Mouse (Mus musculus) erythroid progenitor cell, adult 5-6 weeks (primary cell): ENCODE results near the gene Tnni3k. TPM values are rescaled to one million over a fixed set of nuclear protein-coding genes. Genes with fewer than 3 reads are reported as not detected.

Experiments
- ATAC-seq: replicated peaks from 2 replicates; pipeline ENCODE4 v1.8.0; 2016; ENCODE audit warnings: moderate number of reproducible peaks, mild to moderate bottlenecking, moderate TSS enrichment, inconsistent platforms; ENCODE audit not compliant: poor library complexity, low FRiP score, severe bottlenecking
- total RNA-seq, 2 experiments: library from RNA; stranded (forward) in 1 of 2; stranded (reverse) in 1 of 2; fragments of 150-400 nt in 1 of 2; fragments of 186-747, 209-891 nt in 1 of 2; gene quantifications; 2 replicates each; pipeline versions ENCODE4 v1.2.3 to v1.2.4; 2015 to 2017; ENCODE audit warnings: low replicate concordance in 2 of 2

Gene Tnni3k
- total RNA-seq, 2 experiments from 2014 or later, result not detected

DNA sequence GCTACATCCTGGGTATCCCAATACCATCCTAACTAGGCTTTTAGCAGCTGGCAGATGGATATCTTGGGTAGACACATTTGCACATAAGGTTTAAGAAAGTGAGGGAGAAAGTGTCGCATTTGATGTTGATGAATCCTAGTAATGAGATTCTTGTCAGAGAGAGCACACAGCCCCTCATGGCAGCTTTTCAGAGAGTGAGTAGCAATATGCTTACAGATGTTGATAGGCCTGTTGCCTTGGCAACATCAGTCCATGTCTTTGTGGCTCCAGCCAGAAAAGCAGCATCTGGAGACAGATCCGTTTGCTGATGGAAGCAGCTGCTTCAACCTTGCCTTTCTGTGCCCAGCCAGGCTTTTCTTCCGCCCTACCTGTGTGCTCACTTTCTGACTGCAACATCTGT lies 93.9 kb downstream of the Tnni3k start:
- ATAC-seq, result no peak

DNA sequence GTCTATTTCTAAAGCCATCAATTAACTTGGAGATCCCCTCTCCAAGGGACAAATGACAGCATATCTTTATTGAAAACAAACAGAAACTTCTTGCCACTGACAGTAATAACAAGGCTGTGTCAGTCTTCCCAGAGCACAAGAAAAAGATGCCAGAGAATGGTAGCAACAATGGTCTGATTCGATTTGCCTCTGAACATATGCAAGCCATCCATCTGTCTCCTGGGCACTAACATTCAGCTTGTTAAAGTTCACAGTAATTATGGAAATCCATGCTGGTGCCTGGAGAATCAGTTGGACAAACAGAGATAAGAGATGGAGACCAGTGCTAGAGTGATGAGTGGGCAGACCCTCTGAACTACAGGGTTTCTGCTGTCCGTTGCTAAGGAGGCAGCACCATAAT lies 102.1 kb downstream of the Tnni3k start:
- no peak for ATAC-seq

DNA sequence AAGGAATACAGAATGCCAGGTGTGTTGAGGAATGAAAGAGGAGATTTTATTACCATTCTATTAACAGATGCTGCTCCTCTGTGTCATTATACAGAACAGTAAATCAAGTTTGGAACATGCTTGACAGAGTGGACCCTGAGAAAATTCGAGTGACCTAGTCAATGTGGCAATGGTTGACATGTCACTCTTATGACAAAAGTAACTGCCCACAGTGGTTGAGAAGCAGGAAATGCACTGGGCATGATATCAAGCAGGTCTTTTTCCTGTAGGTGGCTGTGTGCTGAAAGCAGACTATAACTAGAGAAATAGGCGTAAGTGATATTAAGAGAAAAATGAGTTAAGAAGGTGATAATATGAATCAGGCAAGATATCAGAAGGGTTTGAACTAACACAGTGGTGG lies 105.7 kb downstream of the Tnni3k start:
- no peak for ATAC-seq

DNA sequence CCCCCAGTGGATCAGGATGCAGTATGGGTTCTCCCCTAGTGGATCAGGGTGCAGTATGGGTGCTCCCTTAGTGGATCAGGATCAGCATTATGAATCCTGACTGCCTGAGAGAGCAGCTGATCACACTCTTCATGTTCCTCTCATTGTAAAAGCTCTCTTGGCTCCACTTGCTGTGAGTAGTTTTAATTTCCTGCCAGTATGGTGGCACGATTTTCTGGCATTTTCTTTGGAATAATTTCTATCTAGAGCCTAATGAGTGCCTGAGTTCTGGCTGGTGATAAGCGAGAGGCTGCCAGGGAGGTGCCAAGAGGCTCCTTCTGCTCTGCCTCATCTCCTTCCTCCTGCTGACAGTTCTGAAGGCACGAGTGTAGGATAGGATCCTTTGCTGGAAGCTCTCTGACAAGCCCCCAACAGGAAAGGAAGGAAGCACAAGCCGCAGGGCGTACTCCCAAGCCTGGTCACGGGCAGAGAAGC lies 109.5 kb downstream of the Tnni3k start:
- no peak for ATAC-seq

DNA sequence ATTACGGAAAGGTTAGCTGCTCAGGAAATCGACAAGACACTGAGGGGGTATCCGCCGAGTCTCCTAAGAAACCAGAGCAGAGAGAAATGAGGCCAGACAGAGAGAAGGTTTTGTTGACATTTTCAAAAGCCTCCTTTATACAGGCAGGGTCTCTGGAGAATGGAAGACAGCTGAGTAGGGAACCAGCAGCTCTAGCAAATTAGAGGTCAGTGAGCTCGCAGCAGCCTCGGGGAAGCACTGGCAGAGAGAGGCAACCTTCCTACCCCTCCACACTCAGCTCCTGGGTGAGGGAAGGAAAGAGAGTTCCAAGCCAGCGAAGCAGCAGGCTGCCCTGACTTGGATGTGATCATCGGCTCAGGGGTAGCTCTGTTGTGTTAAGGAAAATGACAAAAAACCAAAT lies 127.5 kb downstream of the Tnni3k start:
- ATAC-seq, result no peak

DNA sequence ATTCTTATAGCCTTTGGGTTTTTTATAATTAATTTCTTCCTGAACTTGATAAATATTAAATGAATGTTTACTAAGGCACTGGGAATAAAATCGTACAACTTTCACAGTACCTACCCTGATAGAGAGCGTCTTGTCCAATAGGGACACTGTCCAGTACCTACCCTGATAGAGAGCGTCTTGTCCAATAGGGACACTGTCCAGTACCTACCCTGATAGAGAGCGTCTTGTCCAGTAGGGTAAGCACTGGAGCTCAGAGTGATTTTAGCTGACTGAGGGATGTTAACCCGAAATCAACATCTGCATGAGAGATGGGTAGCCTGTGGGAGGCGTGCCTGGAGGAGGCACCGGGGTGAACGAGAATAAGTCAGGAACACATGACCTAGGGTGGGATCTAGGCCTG lies 130.3 kb downstream of the Tnni3k start:
- no peak for ATAC-seq

DNA sequence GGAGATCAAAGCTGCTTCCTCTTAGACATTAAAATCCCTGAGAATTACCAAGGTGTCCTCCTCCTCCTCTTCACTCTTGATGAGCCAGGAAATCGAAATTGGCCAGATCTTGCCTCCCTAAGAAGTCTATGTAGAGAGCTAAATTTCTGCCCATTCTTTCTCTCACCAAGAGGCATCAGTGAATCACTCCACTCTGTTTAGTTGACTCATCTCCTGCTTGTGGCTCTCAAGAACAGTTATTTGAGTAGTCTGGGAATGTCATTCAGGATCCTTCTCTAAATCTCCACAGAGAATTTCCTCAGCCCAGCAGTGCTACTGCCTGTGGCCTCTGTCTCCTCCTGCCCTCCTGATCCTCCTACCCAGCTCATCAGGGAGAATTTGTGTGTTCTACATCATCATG lies 139.6 kb downstream of the Tnni3k start:
- ATAC-seq, result no peak

DNA sequence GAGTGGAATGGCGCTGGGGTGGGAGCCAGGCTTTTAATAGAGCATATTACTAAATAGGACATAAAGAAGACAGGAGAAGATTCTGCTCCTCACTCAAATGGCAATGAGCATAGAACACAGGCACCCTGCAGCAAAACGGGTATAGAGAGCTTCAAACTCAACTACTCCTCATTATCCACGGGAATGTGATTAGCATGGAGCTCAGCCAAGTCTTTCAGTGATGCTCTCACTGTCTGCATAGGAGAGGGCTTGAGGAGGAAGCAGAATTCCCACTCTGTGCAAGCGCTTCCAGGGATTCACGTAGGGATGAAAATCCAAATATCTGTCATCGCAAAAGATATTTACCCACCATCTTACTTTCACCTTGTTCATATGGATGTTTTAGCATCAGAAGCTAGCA lies 141.6 kb downstream of the Tnni3k start:
- ATAC-seq, result no peak

DNA sequence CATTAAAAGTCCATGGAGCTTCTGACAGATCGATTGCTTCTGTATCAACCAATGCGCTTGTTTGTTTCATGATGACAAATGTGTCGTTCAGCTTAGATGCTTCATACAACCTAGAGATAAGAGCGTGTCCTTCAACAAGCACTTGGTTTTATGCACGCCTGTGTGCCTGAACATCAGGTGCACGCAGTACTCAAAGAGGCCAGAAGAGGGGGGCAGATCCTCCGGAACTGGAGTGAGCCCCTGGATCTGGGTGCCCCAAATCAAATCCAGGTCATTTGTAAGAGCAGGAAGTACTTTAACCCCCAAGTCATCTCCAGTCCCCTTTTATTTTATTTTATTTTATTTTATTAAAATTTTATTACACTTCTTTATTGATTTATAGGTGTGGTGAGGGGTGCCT lies 158.5 kb downstream of the Tnni3k start:
- no peak for ATAC-seq

DNA sequence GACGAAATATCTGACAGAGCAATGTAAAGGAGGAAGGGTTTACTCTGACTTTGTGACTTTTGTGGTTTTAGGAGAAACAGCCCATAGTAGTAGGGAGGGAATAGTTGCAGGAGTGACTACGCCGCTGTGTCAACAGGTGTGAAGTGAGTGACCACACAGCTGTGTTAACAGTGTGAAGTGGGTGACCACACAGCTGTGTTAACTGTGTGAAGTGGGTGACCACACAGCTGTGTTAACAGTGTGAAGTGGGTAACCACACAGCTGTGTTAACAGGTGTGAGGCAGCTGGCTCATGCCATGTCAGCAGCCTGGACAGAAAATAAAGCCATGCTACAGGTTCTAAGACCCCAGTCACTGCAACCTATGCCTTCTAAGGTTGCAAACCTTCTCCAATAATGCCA lies 162.0 kb downstream of the Tnni3k start:
- no peak for ATAC-seq

DNA sequence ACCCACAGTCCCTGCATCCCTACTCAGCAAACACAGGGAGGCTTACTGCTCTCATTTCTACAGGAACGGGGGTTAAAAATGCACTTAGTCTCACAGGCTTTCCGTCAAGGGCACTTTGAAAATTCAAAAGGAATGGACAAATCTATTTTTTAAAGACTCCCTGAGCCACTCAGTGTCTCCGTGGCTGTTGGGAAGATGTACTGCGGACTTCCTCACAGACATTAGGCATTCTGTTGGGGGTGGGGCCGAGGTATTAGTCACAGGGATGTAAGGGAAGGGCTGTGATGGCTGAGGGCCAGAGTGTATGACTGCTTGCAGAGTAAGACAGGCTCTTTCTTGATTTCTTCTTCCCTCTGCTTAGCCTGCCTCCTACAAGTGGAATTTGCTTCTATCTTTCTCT lies 169.8 kb downstream of the Tnni3k start:
- no peak for ATAC-seq

DNA sequence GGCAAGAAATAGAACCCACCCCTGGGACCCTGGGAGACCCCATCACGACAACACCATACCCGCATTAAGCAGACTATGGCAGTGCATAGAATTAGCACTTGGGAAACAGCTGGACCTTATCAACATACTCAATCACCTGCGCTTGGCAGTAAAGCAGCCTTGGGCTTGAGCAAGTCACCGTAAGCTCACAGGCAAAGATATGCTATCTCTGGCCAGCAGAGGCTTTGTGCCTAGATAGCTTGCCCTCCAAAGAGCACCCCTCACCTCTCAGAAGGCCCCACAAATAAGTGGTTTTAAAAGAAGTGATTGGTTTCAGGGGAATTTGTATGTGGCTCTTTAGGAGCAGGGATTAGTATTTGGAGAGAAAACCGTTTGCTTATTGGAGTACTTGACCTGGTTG lies 170.2 kb downstream of the Tnni3k start:
- no peak for ATAC-seq

DNA sequence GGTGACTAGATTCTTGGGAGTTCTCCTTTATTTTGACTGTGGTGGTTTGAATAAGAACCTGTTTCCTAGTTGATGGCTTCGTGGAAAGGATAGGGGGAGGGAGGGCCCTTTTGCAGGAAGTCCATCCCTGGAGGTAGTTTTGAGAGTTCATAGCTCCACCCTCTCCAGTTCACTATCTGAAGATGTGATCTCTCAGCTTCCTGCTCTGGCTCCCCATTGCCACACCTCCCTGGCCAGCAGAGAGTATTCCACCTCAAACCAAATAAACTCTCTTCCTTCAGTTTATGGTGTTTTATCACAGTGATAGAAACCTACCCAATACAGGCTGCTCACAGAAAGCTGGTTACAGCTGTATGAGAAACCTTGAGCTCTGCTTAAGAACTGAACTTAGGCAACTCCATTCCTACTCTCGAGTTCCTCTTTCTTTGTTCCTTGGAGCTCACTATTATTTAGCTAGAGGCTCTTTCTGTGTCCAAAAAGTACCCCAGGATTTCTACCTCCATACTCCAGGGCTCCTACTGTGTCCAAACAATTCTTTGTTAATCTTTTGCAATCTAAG lies 173.7 kb downstream of the Tnni3k start:
- ATAC-seq, result no peak

DNA sequence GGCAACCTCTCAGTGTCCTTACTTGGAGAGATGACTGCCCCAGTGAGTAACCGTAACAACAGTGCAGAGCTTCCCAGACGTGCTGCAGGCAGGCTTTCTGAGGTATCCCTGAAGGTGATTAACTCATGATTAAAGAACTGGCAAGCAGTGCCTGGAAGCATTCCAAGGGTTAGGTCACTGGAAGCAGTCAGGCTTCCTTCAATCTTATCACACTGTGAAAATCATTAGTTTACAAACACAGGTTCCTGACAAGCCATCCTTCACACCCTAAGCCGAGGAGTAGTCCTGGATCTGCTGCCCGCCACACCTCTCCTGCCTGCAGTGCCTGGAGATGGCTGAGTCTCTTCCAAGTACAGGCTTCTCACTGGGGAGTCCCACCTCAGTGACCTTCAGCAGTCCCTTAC lies 174.7 kb downstream of the Tnni3k start:
- ATAC-seq, result no peak

DNA sequence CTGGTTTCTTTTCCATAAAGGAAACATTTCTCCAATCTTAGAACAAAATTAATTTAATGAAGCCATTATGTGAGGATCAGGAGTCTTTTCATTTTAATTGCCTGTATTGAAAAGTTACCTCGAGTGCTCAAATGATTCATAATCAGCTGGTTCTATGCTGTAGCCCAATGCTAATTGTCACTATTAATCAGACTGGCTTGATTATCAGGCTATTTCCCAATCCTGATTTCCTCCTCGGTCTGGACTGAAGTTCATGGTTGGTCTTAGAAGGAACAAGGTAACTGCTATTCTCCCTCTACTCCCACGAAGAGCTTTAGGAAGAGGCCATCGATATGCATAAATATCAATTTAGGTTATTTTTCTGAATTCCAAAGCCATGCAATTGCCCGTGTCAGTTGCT lies 175.1 kb downstream of the Tnni3k start:
- no peak for ATAC-seq

DNA sequence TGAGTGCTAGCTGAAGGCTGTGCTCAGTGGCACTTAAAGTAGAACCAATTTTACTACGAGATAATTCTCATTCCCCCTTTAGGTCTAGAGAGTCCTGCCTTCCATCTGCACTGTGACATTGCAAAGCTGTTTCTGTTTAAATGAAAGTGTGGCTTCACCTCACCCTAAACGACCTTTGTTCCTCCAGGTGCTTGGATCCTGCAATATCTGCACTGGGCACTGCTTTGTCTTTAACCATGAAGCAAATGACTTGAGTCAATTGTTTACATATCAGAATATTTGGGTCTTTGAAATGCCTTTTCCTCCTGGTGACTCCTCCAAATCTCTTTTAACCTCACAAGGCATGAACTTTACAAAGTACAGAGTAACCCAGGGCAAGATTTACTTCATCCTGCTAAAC lies 175.7 kb downstream of the Tnni3k start:
- no peak for ATAC-seq

DNA sequence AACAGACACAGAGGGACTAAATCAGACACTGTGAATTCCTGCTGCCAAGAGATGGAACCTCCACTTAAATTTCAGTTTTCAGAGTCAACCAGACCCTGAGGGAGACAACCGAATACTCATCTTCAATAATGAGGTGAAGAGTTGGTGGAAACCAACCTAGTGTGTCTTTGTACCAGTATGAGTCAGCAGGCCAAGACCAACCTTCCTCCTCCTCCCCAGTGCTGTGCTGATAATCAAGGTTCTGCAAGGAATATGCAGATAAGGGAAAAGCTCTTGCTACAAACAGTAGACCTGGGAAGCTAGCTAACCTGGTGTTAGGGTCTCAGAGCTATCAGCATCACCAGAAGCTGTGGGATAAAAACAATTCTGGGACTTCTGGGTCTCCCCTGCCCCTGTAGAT lies 176.1 kb downstream of the Tnni3k start:
- no peak for ATAC-seq

DNA sequence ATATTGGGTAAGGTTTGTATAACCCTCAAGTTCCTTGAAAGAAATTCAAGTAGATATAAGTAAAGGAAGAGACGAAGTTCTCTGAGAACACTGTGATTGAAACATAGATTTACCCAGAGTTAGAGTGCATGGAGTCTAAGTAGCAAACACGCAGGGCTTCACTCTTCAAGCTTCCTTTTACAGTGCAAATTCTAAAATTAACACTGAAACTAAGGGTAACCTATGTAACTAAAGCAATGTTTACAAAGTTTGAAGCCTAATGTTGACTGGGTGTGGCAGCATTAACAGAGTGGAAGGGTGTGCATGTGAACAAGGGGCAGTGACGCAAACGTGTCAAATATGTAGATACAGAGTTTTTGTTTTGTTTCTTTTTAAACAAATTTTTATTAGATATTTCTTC lies 186.4 kb downstream of the Tnni3k start:
- ATAC-seq, result no peak

DNA sequence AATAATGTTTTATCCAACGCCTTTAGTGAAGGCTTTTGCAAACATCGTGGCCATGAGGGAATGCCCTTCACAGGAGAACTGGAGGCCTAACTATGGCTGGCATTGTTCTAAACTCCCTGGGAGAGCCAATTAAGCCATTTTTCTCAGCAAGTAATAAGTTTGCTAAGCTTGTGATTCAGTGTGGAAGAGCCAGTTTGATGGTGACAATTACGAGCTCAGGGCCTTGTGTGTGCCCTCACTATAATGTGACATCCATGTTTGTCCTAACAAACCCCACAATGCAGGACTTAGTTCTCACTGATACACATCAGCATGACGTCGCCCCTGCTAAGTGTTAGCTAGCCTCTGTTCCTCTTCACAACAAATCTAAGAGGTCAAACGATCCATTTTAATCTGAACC lies 193.3 kb downstream of the Tnni3k start:
- ATAC-seq, result no peak

DNA sequence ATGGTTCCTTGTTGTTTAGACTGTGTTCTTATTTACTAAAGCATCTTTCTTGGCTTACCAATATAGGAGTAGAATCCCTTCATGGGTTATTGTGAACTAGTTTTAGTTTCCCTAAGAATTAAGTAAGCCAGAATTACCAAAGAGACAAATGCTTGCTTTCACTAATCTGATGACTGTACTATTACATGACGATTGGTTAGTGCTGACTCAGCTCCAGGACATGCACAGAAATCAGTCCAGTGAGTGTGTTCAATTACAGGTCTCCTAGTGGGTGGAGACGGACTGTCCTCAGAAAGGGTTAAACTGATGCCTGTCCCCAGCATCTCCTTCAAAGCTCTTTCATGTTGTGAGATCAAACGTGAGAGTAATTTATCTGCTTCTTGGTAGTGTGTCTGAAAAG lies 195.5 kb downstream of the Tnni3k start:
- ATAC-seq, result no peak

DNA sequence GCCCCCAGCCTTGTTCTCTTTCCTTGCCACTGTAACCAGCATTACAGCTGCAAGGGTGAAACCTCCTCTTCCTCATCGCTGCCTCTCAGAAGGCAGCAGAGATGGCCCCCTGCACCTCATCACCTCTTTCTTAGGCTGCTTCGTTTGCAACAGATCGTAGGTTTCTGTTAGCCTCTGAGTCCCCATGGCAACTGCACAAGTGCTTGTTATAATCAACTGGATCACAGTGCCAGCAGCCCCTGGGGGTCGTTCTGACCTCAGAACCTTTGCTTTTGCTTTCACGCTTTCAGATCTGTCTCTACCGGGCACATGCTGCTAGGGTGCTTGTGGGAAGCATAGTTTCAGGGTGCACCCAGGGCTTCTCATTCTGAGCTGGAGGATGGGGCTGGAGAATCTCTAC lies 201.9 kb downstream of the Tnni3k start:
- no peak for ATAC-seq

DNA sequence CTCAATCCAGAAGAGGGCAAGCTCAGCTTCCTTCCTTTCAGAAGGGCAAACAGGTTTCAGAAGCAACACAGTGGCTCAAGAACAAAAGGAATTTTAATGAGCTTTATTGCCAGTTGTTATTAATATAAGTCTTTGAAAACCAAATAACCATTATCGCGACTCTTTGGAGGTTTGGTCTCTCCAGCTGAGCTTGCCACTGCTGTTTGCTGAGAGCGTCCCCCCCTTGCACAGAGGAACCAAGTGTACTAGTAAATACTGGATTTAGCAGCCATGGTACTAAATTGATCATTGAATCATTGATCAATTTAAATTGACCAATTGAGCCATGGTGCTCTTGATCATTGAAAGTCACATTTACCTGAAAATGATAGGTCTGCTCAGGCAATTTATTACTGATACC lies 202.9 kb downstream of the Tnni3k start:
- ATAC-seq, result no peak

DNA sequence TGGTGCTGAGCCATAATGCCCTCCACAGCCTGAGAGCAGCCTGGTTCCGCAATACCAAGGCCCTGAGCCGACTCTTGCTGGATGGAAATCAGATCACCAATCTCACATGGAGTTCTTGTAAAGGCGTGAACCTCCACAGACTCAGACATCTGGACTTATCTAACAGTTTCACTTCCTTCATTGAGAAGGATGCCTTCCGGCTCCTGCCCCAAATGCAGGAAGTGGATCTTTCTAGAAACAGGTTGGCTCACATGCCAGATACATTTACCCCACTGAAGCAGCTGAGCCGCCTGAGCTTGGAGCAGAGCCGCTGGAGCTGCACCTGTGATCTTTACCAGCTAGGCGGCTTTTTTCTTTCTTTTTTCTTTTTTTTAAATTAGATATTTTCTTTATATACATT lies 213.0 kb downstream of the Tnni3k start:
- no peak for ATAC-seq
